Mouse (Mus musculus): Measurements from ENCODE around the gene Lypla2. TPM values are rescaled to one million over a fixed set of nuclear protein-coding genes. Genes with fewer than 3 reads are reported as not detected.
"Not testable (repeated sequence)": the region's sequence is repeated elsewhere in the genome, so short reads cannot be mapped to it uniquely, and the experiment has no call there.

The Lypla2 gene
- total RNA-seq, 2 experiments from 2014 or later: 37.5 to 37.8 TPM

GRCm38 (mm10) chr4:135980223-135980622 is 7.8 kb upstream of the Lypla2 start:
- intact Hi-C loops (cut with DNase I); DNase-seq: not testable (repeated sequence)

- no peak for DNase-seq
- intact Hi-C loops (cut with DNase I): no loop called here
Observed at GRCm38 (mm10) chr4:135976146-135976545, 3.7 kb upstream of the Lypla2 start.

GRCm38 (mm10) chr4:135972911-135973811 is 735 bp upstream of the Lypla2 start:
- intact Hi-C loops (cut with DNase I): loop anchor here (5.0 kb wide), 1 partner anchor 79 kb away; the partner anchor contains the start of gene Rpl11
- DNase-seq: no peak

- DNase-seq: no peak
Observed at GRCm38 (mm10) chr4:135971805-135972555, 446 bp downstream of the Lypla2 start.

GRCm38 (mm10) chr4:135970585-135970984 is 1.8 kb downstream of the Lypla2 start:
- no peak for DNase-seq
- intact Hi-C loops (cut with DNase I): loop anchor here (5.0 kb wide), 1 partner anchor 82 kb away; the partner anchor contains the start of gene Rpl11

More at GRCm38 (mm10) chr4:135971805-135972555, 446 bp downstream of the Lypla2 start:
- intact Hi-C loops (cut with DNase I): loop anchor here (5.0 kb wide), 1 partner anchor 80 kb away; the partner anchor contains the start of gene Rpl11

- intact Hi-C loops (cut with DNase I): no loop called here
- DNase-seq: no peak
Observed at GRCm38 (mm10) chr4:135969070-135969750, 3.2 kb downstream of the Lypla2 start.

GRCm38 (mm10) chr4:135968271-135968869 is 4.1 kb downstream of the Lypla2 start:
- DNase-seq: no peak
- intact Hi-C loops (cut with DNase I): no loop called here

- intact Hi-C loops (cut with DNase I): no loop called here
- no peak for DNase-seq
Observed at GRCm38 (mm10) chr4:135967086-135967760, 5.2 kb downstream of the Lypla2 start.

GRCm38 (mm10) chr4:135966283-135966682 is 6.1 kb downstream of the Lypla2 start:
- intact Hi-C loops (cut with DNase I): no loop called here
- DNase-seq: no peak

- intact Hi-C loops (cut with DNase I): no loop called here
- no peak for DNase-seq
Observed at GRCm38 (mm10) chr4:135965113-135965512, 7.3 kb downstream of the Lypla2 start.

GRCm38 (mm10) chr4:135964426-135964825 is 8.0 kb downstream of the Lypla2 start:
- intact Hi-C loops (cut with DNase I): loop anchor here (5.0 kb wide), 2 partner anchors 72 to 162 kb away; no protein-coding TSS in a partner anchor
- DNase-seq: peak in 1 of 2 experiments; percentile 57

GRCm38 (mm10) chr4:135963457-135964193 is 8.8 kb downstream of the Lypla2 start, which contains the start of gene Gale:
TSS of gene Gale (plus strand) at chr4:135963727.
- peak; percentile 93 for DNase-seq
- intact Hi-C loops (cut with DNase I): loop anchor here (5.0 kb wide), 2 partner anchors 71 to 161 kb away; no protein-coding TSS in a partner anchor

- intact Hi-C loops (cut with DNase I): loop anchor here (5.0 kb wide), 2 partner anchors 71 to 161 kb away; no protein-coding TSS in a partner anchor
- no peak for DNase-seq
Observed at GRCm38 (mm10) chr4:135962946-135963345, 9.5 kb downstream of the Lypla2 start.

- DNase-seq: no peak
- intact Hi-C loops (cut with DNase I): loop anchor here (5.0 kb wide), 2 partner anchors 70 to 160 kb away; no protein-coding TSS in a partner anchor
Observed at GRCm38 (mm10) chr4:135962198-135962597, 10.2 kb downstream of the Lypla2 start.

- DNase-seq: no peak
- intact Hi-C loops (cut with DNase I): loop anchor here (5.0 kb wide), 2 partner anchors 69 to 159 kb away; no protein-coding TSS in a partner anchor
Observed at GRCm38 (mm10) chr4:135961709-135962108, 10.7 kb downstream of the Lypla2 start.

GRCm38 (mm10) chr4:135960717-135961116 is 11.7 kb downstream of the Lypla2 start:
- peak; percentile 82 to 88 for DNase-seq
- intact Hi-C loops (cut with DNase I): loop anchor here (5.0 kb wide), 2 partner anchors 68 to 158 kb away; no protein-coding TSS in a partner anchor

GRCm38 (mm10) chr4:135958354-135958753 is 14.1 kb downstream of the Lypla2 start:
- no peak for DNase-seq
- intact Hi-C loops (cut with DNase I): loop anchor here (10.0 kb wide), 1 partner anchor 196 kb away; no protein-coding TSS in a partner anchor

GRCm38 (mm10) chr4:135955886-135956285 is 16.5 kb downstream of the Lypla2 start:
- intact Hi-C loops (cut with DNase I): loop anchor here (10.0 kb wide), 1 partner anchor 199 kb away; no protein-coding TSS in a partner anchor
- no peak for DNase-seq

Data from heart, postnatal 14 days (tissue).